Mouse (Mus musculus) T-helper 2 cell (primary cell): ENCODE data around the gene Kif1b.

Source experiments
- in situ Hi-C: fragments of 300-600 bp; cut with MboI, MseI; formaldehyde crosslinking; loops from one replicate; pipeline ENCODE4 v1.15.1; 2025; ENCODE audit warnings: high pct_unique_total_duplicates

The Kif1b gene

GRCm38 (mm10) chr4:149307596-149308490 is at the start of gene Kif1b:
Kif1b (minus strand) TSS chr4:149307693.
- in situ Hi-C loops: no loop called here

- in situ Hi-C loops: no loop called here
These were observed 47.2 kb upstream of the Kif1b start for GRCm38 (mm10) chr4:149354671-149355070.

GRCm38 (mm10) chr4:149351596-149352150 is 44.2 kb upstream of the Kif1b start:
- in situ Hi-C loops: no loop called here

GRCm38 (mm10) chr4:149348963-149349362 is 41.5 kb upstream of the Kif1b start:
- in situ Hi-C loops: no loop called here

- in situ Hi-C loops: no loop called here
These were observed 38.4 kb upstream of the Kif1b start for GRCm38 (mm10) chr4:149345873-149346272.

- in situ Hi-C loops: no loop called here
These were observed 36.8 kb upstream of the Kif1b start for GRCm38 (mm10) chr4:149344311-149344710.

- in situ Hi-C loops: no loop called here
These were observed 33.2 kb upstream of the Kif1b start for GRCm38 (mm10) chr4:149340680-149341079.

- in situ Hi-C loops: no loop called here
These were observed 32.1 kb upstream of the Kif1b start for GRCm38 (mm10) chr4:149339426-149340214.

GRCm38 (mm10) chr4:149338137-149338536 is 30.6 kb upstream of the Kif1b start:
- in situ Hi-C loops: no loop called here

GRCm38 (mm10) chr4:149337353-149337752 is 29.9 kb upstream of the Kif1b start:
- in situ Hi-C loops: no loop called here

GRCm38 (mm10) chr4:149336302-149336701 is 28.8 kb upstream of the Kif1b start:
- in situ Hi-C loops: no loop called here

- in situ Hi-C loops: no loop called here
These were observed 27.4 kb upstream of the Kif1b start for GRCm38 (mm10) chr4:149334881-149335280.

- in situ Hi-C loops: no loop called here
These were observed 25.2 kb upstream of the Kif1b start for GRCm38 (mm10) chr4:149332726-149333125.

- in situ Hi-C loops: no loop called here
These were observed 23.0 kb upstream of the Kif1b start for GRCm38 (mm10) chr4:149330495-149330894.

- in situ Hi-C loops: no loop called here
These were observed 21.2 kb upstream of the Kif1b start for GRCm38 (mm10) chr4:149328735-149329134.

GRCm38 (mm10) chr4:149327281-149327680 is 19.8 kb upstream of the Kif1b start:
- in situ Hi-C loops: no loop called here

GRCm38 (mm10) chr4:149325411-149326162 is 18.1 kb upstream of the Kif1b start:
- in situ Hi-C loops: no loop called here

- in situ Hi-C loops: no loop called here
These were observed 16.2 kb upstream of the Kif1b start for GRCm38 (mm10) chr4:149323730-149324129.

- in situ Hi-C loops: no loop called here
These were observed 15.2 kb upstream of the Kif1b start for GRCm38 (mm10) chr4:149322718-149323117.

- in situ Hi-C loops: no loop called here
These were observed 14.8 kb upstream of the Kif1b start for GRCm38 (mm10) chr4:149322286-149322685.

GRCm38 (mm10) chr4:149319088-149319487 is 11.6 kb upstream of the Kif1b start:
- in situ Hi-C loops: no loop called here

- in situ Hi-C loops: no loop called here
These were observed 9.9 kb upstream of the Kif1b start for GRCm38 (mm10) chr4:149317387-149317786.
